Mouse (Mus musculus) MEL (cell line): ENCODE measurements around the gene Commd7. TPM values are rescaled to one million over a fixed set of nuclear protein-coding genes. Genes with fewer than 3 reads are reported as not detected.

Source experiments
- DNase-seq: peaks from one replicate; pipeline ENCODE4 v3.0.0; 2011; ENCODE audit warnings: low read depth, low spot score
- H3K27ac ChIP-seq: 2 replicates; pipeline ENCODE4 v1.5.1; 2012; ENCODE audit warnings: low read depth, mild to moderate bottlenecking, control low read depth, low read length, moderate library complexity; ENCODE audit not compliant: control insufficient read depth
- H3K27me3 ChIP-seq, 2 experiments: fragments of 150-350 bp in 1 of 2; sonication (generic) in 1 of 2; 2 replicates each; pipeline ENCODE4 v1.6.1; 2012; ENCODE audit warnings: low read length in 2 of 2, mild to moderate bottlenecking in 2 of 2, improper control_type of control experiment in 1 of 2, moderate library complexity in 1 of 2; ENCODE audit not compliant: insufficient read depth in 2 of 2, control insufficient read depth in 1 of 2
- H3K36me3 ChIP-seq, 2 experiments: 2 replicates each; pipeline ENCODE4 v1.6.1; 2012 to 2014; ENCODE audit warnings: low read length in 2 of 2, improper control_type of control experiment in 1 of 2, inconsistent platforms in 1 of 2, mild to moderate bottlenecking in 1 of 2; ENCODE audit not compliant: insufficient read depth in 2 of 2, control insufficient read depth in 1 of 2
- H3K4me1 ChIP-seq, 2 experiments: fragments of 150-350 bp in 1 of 2; sonication (generic) in 1 of 2; 2 replicates each; pipeline ENCODE4 v1.6.1; 2012; ENCODE audit warnings: low read length in 2 of 2, improper control_type of control experiment in 1 of 2, mild to moderate bottlenecking in 1 of 2; ENCODE audit not compliant: insufficient read depth in 2 of 2, control insufficient read depth in 1 of 2
- H3K4me3 ChIP-seq, 2 experiments: fragments of 150-350 bp in 1 of 2; sonication (generic) in 1 of 2; 2 replicates each; pipeline ENCODE4 v1.5.1; 2012; ENCODE audit warnings: low read depth in 2 of 2, low read length in 2 of 2, mild to moderate bottlenecking in 2 of 2, moderate library complexity in 2 of 2, control low read depth in 1 of 2, improper control_type of control experiment in 1 of 2; ENCODE audit not compliant: control insufficient read depth in 1 of 2, insufficient read depth in 1 of 2
- H3K79me2 ChIP-seq: 2 replicates; pipeline ENCODE4 v1.6.1; 2012; ENCODE audit warnings: mild to moderate bottlenecking, low read length, moderate library complexity; ENCODE audit not compliant: control insufficient read depth, poor library complexity, insufficient read depth
- H3K9ac ChIP-seq: 2 replicates; pipeline ENCODE4 v1.6.1; 2012; ENCODE audit warnings: low read depth, mild to moderate bottlenecking, control low read depth, low read length, moderate library complexity; ENCODE audit not compliant: control insufficient read depth, poor library complexity, severe bottlenecking
- H3K9me3 ChIP-seq: fragments of 150-350 bp; sonication (generic); replicated peaks from 2 replicates; pipeline ENCODE4 v1.6.1; 2012; ENCODE audit warnings: mild to moderate bottlenecking, low read length, improper control_type of control experiment, moderate library complexity; ENCODE audit not compliant: insufficient read depth
- BHLHE40 ChIP-seq: IDR thresholded peaks from 2 replicates; pipeline ENCODE4 v1.6.1; 2012; ENCODE audit warnings: low read depth, mild to moderate bottlenecking, inconsistent platforms, low read length, improper control_type of control experiment, borderline replicate concordance
- CHD1 ChIP-seq: IDR thresholded peaks from 2 replicates; pipeline ENCODE4 v1.6.1; 2012; ENCODE audit warnings: low read depth, mild to moderate bottlenecking, inconsistent platforms, low read length, improper control_type of control experiment
- CHD2 ChIP-seq: IDR thresholded peaks from 2 replicates; pipeline ENCODE4 v1.6.1; 2011; ENCODE audit warnings: low read length, improper control_type of control experiment
- E2F4 ChIP-seq: IDR thresholded peaks from 2 replicates; pipeline ENCODE4 v1.6.1; 2011; ENCODE audit warnings: low read depth, low read length, improper control_type of control experiment, borderline replicate concordance
- ELF1 ChIP-seq: IDR thresholded peaks from 2 replicates; pipeline ENCODE4 v1.6.1; 2014; ENCODE audit warnings: low read depth, mild to moderate bottlenecking, inconsistent platforms, low read length, improper control_type of control experiment, moderate library complexity
- EP300 ChIP-seq, 2 experiments: IDR thresholded peaks; 2 replicates each; pipeline ENCODE4 v1.6.1; 2011; ENCODE audit warnings: improper control_type of control experiment in 2 of 2, low read length in 2 of 2, low read depth in 1 of 2, mild to moderate bottlenecking in 1 of 2
- GATA1 ChIP-seq: IDR thresholded peaks from 2 replicates; pipeline ENCODE4 v1.6.1; 2011; ENCODE audit warnings: low read depth, low read length, improper control_type of control experiment
- KAT2A ChIP-seq: conservative IDR thresholded peaks from 2 replicates; pipeline ENCODE4 v1.6.1; 2012; ENCODE audit warnings: low read depth, low read length, improper control_type of control experiment, inconsistent platforms
- MAFK ChIP-seq: IDR thresholded peaks from 2 replicates; pipeline ENCODE4 v1.6.1; 2011; ENCODE audit warnings: low read depth, mild to moderate bottlenecking, low read length, improper control_type of control experiment, borderline replicate concordance
- MAX ChIP-seq: IDR thresholded peaks from 2 replicates; pipeline ENCODE4 v1.6.1; 2011; ENCODE audit warnings: low read length, improper control_type of control experiment
- MAZ ChIP-seq: IDR thresholded peaks from 2 replicates; pipeline ENCODE4 v1.6.1; 2012; ENCODE audit warnings: low read depth, mild to moderate bottlenecking, inconsistent platforms, low read length, improper control_type of control experiment
- MYC ChIP-seq: IDR thresholded peaks from 2 replicates; pipeline ENCODE4 v1.6.1; 2011; ENCODE audit warnings: low read depth, mild to moderate bottlenecking, low read length, improper control_type of control experiment, moderate library complexity
- NRF1 ChIP-seq: IDR thresholded peaks from 2 replicates; pipeline ENCODE4 v1.6.1; 2014; ENCODE audit warnings: low read depth, mild to moderate bottlenecking, inconsistent platforms, low read length, improper control_type of control experiment, moderate library complexity; ENCODE audit not compliant: poor library complexity, insufficient read depth, severe bottlenecking
- POLR2AphosphoS2 ChIP-seq: IDR thresholded peaks from 2 replicates; pipeline ENCODE4 v1.6.1; 2011; ENCODE audit warnings: low read length, improper control_type of control experiment
- RAD21 ChIP-seq: IDR thresholded peaks from 2 replicates; pipeline ENCODE4 v1.6.1; 2011; ENCODE audit warnings: mild to moderate bottlenecking, low read depth, low read length, improper control_type of control experiment
- RCOR1 ChIP-seq: IDR thresholded peaks from 2 replicates; pipeline ENCODE4 v1.6.1; 2012; ENCODE audit warnings: low read depth, mild to moderate bottlenecking, inconsistent platforms, low read length, improper control_type of control experiment
- TAL1 ChIP-seq: IDR thresholded peaks from 2 replicates; pipeline ENCODE4 v1.6.1; 2012; ENCODE audit warnings: mild to moderate bottlenecking, inconsistent platforms, low read length, moderate library complexity, mixed read lengths
- TBP ChIP-seq: IDR thresholded peaks from 2 replicates; pipeline ENCODE4 v1.8.0; 2011; ENCODE audit warnings: low read depth, low read length, improper control_type of control experiment
- TCF12 ChIP-seq: IDR thresholded peaks from 2 replicates; pipeline ENCODE4 v1.6.1; 2014; ENCODE audit warnings: low read depth, mild to moderate bottlenecking, inconsistent platforms, low read length, improper control_type of control experiment, moderate library complexity
- UBTF ChIP-seq: IDR thresholded peaks from 2 replicates; pipeline ENCODE4 v1.6.1; 2012; ENCODE audit warnings: low read depth, mild to moderate bottlenecking, inconsistent platforms, low read length, improper control_type of control experiment, moderate library complexity, borderline replicate concordance; ENCODE audit not compliant: insufficient read depth
- USF1 ChIP-seq: IDR thresholded peaks from 2 replicates; pipeline ENCODE4 v1.6.1; 2014; ENCODE audit warnings: low read depth, mild to moderate bottlenecking, inconsistent platforms, low read length, improper control_type of control experiment, moderate library complexity
- USF2 ChIP-seq, 2 experiments: IDR thresholded peaks; 2 replicates each; pipeline ENCODE4 v1.6.1; 2011 to 2012; ENCODE audit warnings: improper control_type of control experiment in 2 of 2, low read length in 2 of 2, borderline replicate concordance in 1 of 2, inconsistent platforms in 1 of 2, low read depth in 1 of 2, mild to moderate bottlenecking in 1 of 2; ENCODE audit not compliant: insufficient read depth in 1 of 2
- ZC3H11A ChIP-seq: IDR thresholded peaks from 2 replicates; pipeline ENCODE4 v1.6.1; 2012; ENCODE audit warnings: low read depth, mild to moderate bottlenecking, inconsistent platforms, low read length, improper control_type of control experiment
- ZMIZ1 ChIP-seq: IDR thresholded peaks from 2 replicates; pipeline ENCODE4 v1.6.1; 2012; ENCODE audit warnings: low read depth, mild to moderate bottlenecking, inconsistent platforms, low read length, improper control_type of control experiment, moderate library complexity
- ZNF384 ChIP-seq: IDR thresholded peaks from 2 replicates; pipeline ENCODE4 v1.6.1; 2012; ENCODE audit warnings: low read depth, mild to moderate bottlenecking, inconsistent platforms, low read length, improper control_type of control experiment
- polyA plus RNA-seq, 2 experiments: library from polyadenylated mRNA; stranded (reverse) in 1 of 2; unstranded in 1 of 2; fragments of >175 nt in 1 of 2; fragments of >200 nt in 1 of 2; gene quantifications; 2 replicates each; pipeline versions ENCODE4 v1.2.1 to v1.2.4; 2012; ENCODE audit warnings: low replicate concordance in 2 of 2, low read depth in 1 of 2; ENCODE audit not compliant: insufficient read length in 2 of 2, insufficient read depth in 1 of 2, missing spikeins in 1 of 2
- total RNA-seq: library from RNA; depleted of rRNA; stranded (reverse); fragments of 300-350 nt; gene quantifications from 2 replicates; pipeline ENCODE4 v1.2.3, GENCODE M21; 2012

The Commd7 gene
- total and polyA plus RNA-seq, 3 experiments = 25.5 to 36.1 TPM; not detected in 1

- no peak for TF ChIP-seq USF2 (IDR thresholded peaks at IDR 0.05; ENCODE audit: borderline replicate concordance in 1 of 2, insufficient read depth in 1 of 2, low read depth in 1 of 2, low read length in 2 of 2)
- TF ChIP-seq MYC = 0 out of 2 replicates have a peak, but pooled peaks have one; percentile 25
- no peak for TF ChIP-seq GATA1
- TF ChIP-seq POLR2AphosphoS2 = no peak
- TF ChIP-seq ELF1 = no peak
- no peak for TF ChIP-seq BHLHE40
- peak; percentile 28; the same call in 1 of the 2 replicates for TF ChIP-seq TBP
- no peak for TF ChIP-seq RAD21
- TF ChIP-seq CHD1 = no peak
- TF ChIP-seq USF1 = no peak
- no peak for TF ChIP-seq EP300 (IDR thresholded peaks at IDR 0.05; ENCODE audit: low read depth in 1 of 2, low read length in 2 of 2)
- TF ChIP-seq ZNF384 = no peak
- TF ChIP-seq TAL1 = no peak
- TF ChIP-seq TCF12 = no peak
- no peak for TF ChIP-seq KAT2A
- no peak for TF ChIP-seq MAZ
- TF ChIP-seq RCOR1 = no peak
- no peak for TF ChIP-seq E2F4
- TF ChIP-seq NRF1 = no peak
- TF ChIP-seq CHD2 = no peak
- no peak for TF ChIP-seq MAFK
- TF ChIP-seq ZC3H11A = no peak
- TF ChIP-seq MAX = no peak
- TF ChIP-seq, all 39 proteins: peak for 7
Observed at GRCm38 (mm10) chr2:153597626-153598025, 35.0 kb downstream of the Commd7 start (continued).

- TF ChIP-seq ZC3H11A = no peak
- no peak for TF ChIP-seq EP300 (IDR thresholded peaks at IDR 0.05; ENCODE audit: low read depth in 1 of 2, low read length in 2 of 2)
- no peak for TF ChIP-seq UBTF
- TF ChIP-seq TCF12 = no peak
- no peak for TF ChIP-seq ZMIZ1
- Histone ChIP-seq H3K27ac (peak overlapping the region; percentile 53), H3K27me3 (no peaks in the 10 kb centered on the region), H3K9me3 (no peaks in the 10 kb centered on the region), H3K4me1 (peaks cover 3 to 11% of the 10 kb centered on the region in 2 experiments), H3K4me3 (peak overlapping the region in 1 of 2 experiments; percentile 46; a peak in 3 of 4 replicates), H3K79me2 (no peaks in the 10 kb centered on the region), H3K9ac (peak overlapping the region; percentile 46), H3K36me3 (0 out of 4 replicates have a peak, but pooled peaks cover 0 to 2% of the 10 kb centered on the region in 2 experiments)
- DNase-seq = no peak
Observed at GRCm38 (mm10) chr2:153597014-153597413, 35.6 kb downstream of the Commd7 start.
